Mouse (Mus musculus) midbrain, embryonic 13.5 days (tissue): ENCODE measurements at regions not wholly inside any gene's neighbourhood (a gene's known extent, or its start where the extent isn't known, plus 50 kb on each side); places are given as distances from the start of the nearest gene placed in this dataset.

Experiments
- ATAC-seq: fragments of 200-750 bp; cut with Nextera tagmentation; 2 replicates; pipeline ENCODE4 v1.8.0; 2017; ENCODE audit warnings: mild to moderate bottlenecking, moderate TSS enrichment, moderate library complexity
- H3K27ac ChIP-seq: fragments of 300-500 bp; sonication (generic); 2 replicates; pipeline ENCODE4 v1.5.1; 2015; ENCODE audit warnings: inconsistent platforms, mild to moderate bottlenecking, moderate library complexity
- H3K27me3 ChIP-seq: fragments of 300-500 bp; sonication (generic); 2 replicates; pipeline ENCODE4 v1.6.1; 2015; ENCODE audit warnings: mild to moderate bottlenecking, inconsistent platforms
- H3K36me3 ChIP-seq: fragments of 300-500 bp; sonication (generic); 2 replicates; pipeline ENCODE4 v1.6.1; 2015; ENCODE audit warnings: mild to moderate bottlenecking, inconsistent platforms
- H3K4me1 ChIP-seq: fragments of 300-500 bp; sonication (generic); replicated peaks from 2 replicates; pipeline ENCODE4 v1.6.1; 2015; ENCODE audit warnings: inconsistent platforms
- H3K4me2 ChIP-seq: fragments of 300-500 bp; sonication (generic); replicated peaks from 2 replicates; pipeline ENCODE4 v1.6.1; 2015; ENCODE audit warnings: moderate library complexity, mild to moderate bottlenecking, inconsistent platforms
- H3K4me3 ChIP-seq: fragments of 300-500 bp; sonication (generic); replicated peaks from 2 replicates; pipeline ENCODE4 v1.5.1; 2015; ENCODE audit warnings: mild to moderate bottlenecking, inconsistent platforms
- H3K9ac ChIP-seq: fragments of 300-500 bp; sonication (generic); replicated peaks from 2 replicates; pipeline ENCODE4 v1.6.1; 2015; ENCODE audit warnings: mild to moderate bottlenecking, inconsistent platforms
- H3K9me3 ChIP-seq: fragments of 300-500 bp; sonication (generic); 2 replicates; pipeline ENCODE4 v1.6.1; 2016; ENCODE audit warnings: mild to moderate bottlenecking, inconsistent platforms
- WGBS: fragments of 180-500 bp; shearing (Covaris S2); methylation state at CpG from one replicate; pipeline ENCODE4 v1.1.7; 2015; 5-methylcytosine and 5-hydroxymethylcytosine counted together

DNA sequence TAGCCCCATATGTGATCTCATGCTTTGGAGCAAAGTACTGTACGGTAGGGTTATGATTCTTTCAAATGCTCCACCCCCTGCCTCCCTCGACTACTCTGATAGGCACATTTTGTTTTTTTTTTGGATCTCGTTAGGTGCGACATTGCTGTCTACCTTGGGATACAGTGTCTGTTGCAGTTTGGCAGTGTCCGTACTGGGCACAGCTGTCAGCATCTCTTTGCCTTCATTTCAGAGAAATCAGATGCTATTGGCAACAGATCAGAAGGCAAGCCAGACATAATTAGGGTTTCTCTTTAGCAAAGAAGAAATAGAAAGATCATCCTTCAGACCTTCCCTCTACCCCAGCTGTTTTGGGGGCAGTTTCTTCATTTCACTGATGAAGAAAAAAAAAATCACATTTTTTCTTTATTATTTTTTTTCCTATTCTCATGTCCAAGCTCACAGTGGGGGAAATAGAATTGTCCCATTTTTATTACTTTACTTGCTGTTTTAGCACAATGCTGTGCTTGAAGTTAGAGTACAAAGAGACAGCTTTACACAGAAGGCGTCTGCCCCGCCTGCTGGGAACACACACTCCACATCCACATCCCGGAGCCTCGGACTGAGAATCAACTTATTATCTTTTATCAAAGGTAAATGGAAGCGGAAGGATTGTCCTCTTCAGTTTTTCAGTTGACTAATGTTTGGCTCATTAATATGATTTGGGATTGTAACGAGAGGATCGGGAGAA lies 420.8 kb upstream of the Got2 start:
- H3K36me3 ChIP-seq: no peaks in the 10 kb centered on the region
- ATAC-seq: no peak
- H3K4me1 ChIP-seq: peaks cover 3% of the 10 kb centered on the region; the same call in 1 of the 2 replicates
- no peak overlapping the region for H3K4me2 ChIP-seq
- no peak overlapping the region for H3K27ac ChIP-seq
- H3K4me3 ChIP-seq: no peak overlapping the region
- WGBS: 57% methylated on average over 12 of the region's 12 CpGs
- H3K9me3 ChIP-seq: no peaks in the 10 kb centered on the region
- H3K9ac ChIP-seq: no peak overlapping the region
- H3K27me3 ChIP-seq: no peaks in the 10 kb centered on the region

DNA sequence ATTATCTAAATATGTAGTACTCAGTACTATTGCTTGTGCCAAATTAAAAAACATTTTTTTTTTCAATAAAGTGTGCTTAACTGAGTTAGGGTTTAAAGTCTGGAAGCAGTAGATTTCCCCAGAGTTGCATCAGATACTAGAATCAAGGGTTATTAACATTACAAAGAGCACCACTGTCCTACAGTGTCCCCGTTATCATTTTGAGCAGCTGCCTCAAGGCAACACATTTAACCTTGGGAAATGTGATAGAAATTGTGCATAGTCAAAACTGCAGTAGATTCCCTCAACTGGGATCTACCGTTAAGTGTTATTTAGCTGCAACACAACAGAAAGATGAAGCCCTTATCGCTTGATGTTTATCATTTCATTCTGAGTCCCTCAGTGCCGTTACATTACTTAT lies 408.3 kb upstream of the Got2 start:
- ATAC-seq: no peak
- WGBS: 54% methylated on average over 4 of the region's 4 CpGs

DNA sequence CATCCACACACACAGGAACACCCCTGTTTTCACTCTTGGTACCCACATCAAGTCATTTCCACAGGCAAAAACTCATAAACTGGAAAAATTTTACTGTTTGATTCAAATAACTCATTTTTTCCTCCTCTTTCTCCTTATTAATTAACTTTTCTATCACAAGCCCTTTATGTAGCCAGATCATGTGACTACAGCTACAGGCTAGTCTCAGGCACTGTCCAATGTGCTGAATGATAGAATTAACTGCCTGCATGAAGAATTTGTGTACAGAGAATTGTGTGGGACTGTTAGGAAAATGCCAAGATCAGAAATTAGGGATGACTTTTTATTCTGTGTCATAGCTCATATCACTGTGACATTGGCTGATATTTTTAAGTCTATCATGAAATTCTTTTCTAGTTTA lies 402.4 kb upstream of the Got2 start:
- Histone ChIP-seq H3K9ac (no peak overlapping the region), H3K9me3 (no peaks in the 10 kb centered on the region), H3K27ac (no peak overlapping the region), H3K36me3 (no peaks in the 10 kb centered on the region), H3K4me2 (no peak overlapping the region), H3K4me3 (no peak overlapping the region), H3K27me3 (no peaks in the 10 kb centered on the region), H3K4me1 (peaks cover 14% of the 10 kb centered on the region)
- ATAC-seq: no peak

More for the DNA sequence above, 408.3 kb upstream of the Got2 start:
- no peaks in the 10 kb centered on the region for H3K9me3 ChIP-seq
- H3K9ac ChIP-seq: no peak overlapping the region
- H3K27ac ChIP-seq: no peak overlapping the region
- peaks cover 8% of the 10 kb centered on the region; the same call in 1 of the 2 replicates for H3K4me1 ChIP-seq
- no peaks in the 10 kb centered on the region for H3K36me3 ChIP-seq
- H3K4me2 ChIP-seq: no peak overlapping the region
- H3K4me3 ChIP-seq: no peak overlapping the region
- H3K27me3 ChIP-seq: no peaks in the 10 kb centered on the region

DNA sequence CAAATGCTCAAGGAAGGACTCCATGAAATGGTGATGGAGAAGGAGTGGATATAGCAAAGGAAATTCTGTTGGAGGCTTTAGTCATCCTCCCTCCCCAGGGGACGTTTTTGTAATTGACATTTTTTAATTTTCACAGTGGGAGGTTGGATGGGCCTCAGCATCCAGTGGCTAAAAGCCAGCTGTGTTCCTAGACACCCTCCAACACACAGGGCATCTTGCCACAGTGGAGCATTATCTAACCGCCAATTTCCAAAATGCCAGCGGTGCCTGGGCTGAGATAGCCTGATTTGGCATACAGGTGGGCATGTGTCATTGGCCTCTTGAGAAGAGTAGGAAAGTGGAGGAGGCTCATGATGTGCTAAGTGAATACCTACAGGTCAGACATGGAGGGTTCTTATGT lies 401.2 kb upstream of the Got2 start:
- ATAC-seq: no peak

GRCm38 (mm10) chr8:96288525-96288924 lies 400.2 kb upstream of the Got2 start:
- H3K9me3 ChIP-seq: no peaks in the 10 kb centered on the region
- H3K36me3 ChIP-seq: no peaks in the 10 kb centered on the region
- peak; percentile 48; the same call in 1 of the 2 replicates for ATAC-seq

More for the DNA sequence above, 401.2 kb upstream of the Got2 start:
- no peaks in the 10 kb centered on the region for H3K36me3 ChIP-seq
- no peaks in the 10 kb centered on the region for H3K27me3 ChIP-seq
- H3K4me1 ChIP-seq: peaks cover 14% of the 10 kb centered on the region
- no peak overlapping the region for H3K4me3 ChIP-seq
- H3K4me2 ChIP-seq: no peak overlapping the region
- no peak overlapping the region for H3K27ac ChIP-seq
- no peak overlapping the region for H3K9ac ChIP-seq
- H3K9me3 ChIP-seq: no peaks in the 10 kb centered on the region
- WGBS: 75% methylated on average over 3 of the region's 3 CpGs

GRCm38 (mm10) chr8:96277479-96278138 lies 389.3 kb upstream of the Got2 start:
- Histone ChIP-seq H3K4me3 (no peak overlapping the region), H3K27me3 (no peaks in the 10 kb centered on the region), H3K9me3 (peaks cover 4% of the 10 kb centered on the region; the same call in 1 of the 2 replicates), H3K4me2 (no peak overlapping the region), H3K27ac (peak overlapping the region; percentile 53), H3K4me1 (peaks cover 16% of the 10 kb centered on the region), H3K36me3 (no peaks in the 10 kb centered on the region), H3K9ac (no peak overlapping the region)
- WGBS: 7% methylated on average over 4 of the region's 4 CpGs
- ATAC-seq: peak; percentile 73

More at GRCm38 (mm10) chr8:96288525-96288924, 400.2 kb upstream of the Got2 start:
- H3K4me3 ChIP-seq: no peak overlapping the region
- no peak overlapping the region for H3K4me2 ChIP-seq
- H3K9ac ChIP-seq: no peak overlapping the region
- H3K4me1 ChIP-seq: peaks cover 14% of the 10 kb centered on the region
- no peaks in the 10 kb centered on the region for H3K27me3 ChIP-seq
- 22% methylated on average over 3 of the region's 3 CpGs for WGBS
- no peak overlapping the region for H3K27ac ChIP-seq

DNA sequence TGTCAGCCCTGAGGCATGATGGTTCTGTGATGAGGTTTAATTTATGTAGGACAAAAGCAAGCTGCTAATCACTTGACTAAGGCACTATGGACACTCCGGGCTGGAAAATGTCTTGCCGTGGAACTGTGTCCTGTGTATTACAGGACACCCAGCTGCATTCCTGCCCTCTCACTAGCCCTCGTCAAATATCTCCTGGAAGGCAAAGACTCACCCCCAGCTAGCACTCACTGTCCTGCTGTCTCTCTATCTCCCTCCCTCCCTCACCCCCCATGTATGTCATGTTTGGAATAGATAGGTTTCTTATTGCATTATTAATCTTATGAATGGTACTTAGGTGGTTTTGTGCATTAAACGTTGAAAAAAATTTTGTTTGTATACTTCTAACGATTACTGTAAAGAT lies 388.7 kb upstream of the Got2 start:
- no peaks in the 10 kb centered on the region for H3K36me3 ChIP-seq
- H3K9ac ChIP-seq: no peak overlapping the region
- no peak overlapping the region for H3K4me3 ChIP-seq
- peak overlapping the region; percentile 21; the same call in 1 of the 2 replicates for H3K27ac ChIP-seq
- H3K4me1 ChIP-seq: peaks cover 16% of the 10 kb centered on the region
- H3K9me3 ChIP-seq: peaks cover 4% of the 10 kb centered on the region; the same call in 1 of the 2 replicates
- no peaks in the 10 kb centered on the region for H3K27me3 ChIP-seq
- H3K4me2 ChIP-seq: no peak overlapping the region
- ATAC-seq: peak; percentile 36; the same call in 1 of the 2 replicates
- WGBS: 45% methylated on average over 5 of the region's 5 CpGs

- 0 out of 2 replicates have a peak, but pooled peaks cover 8% of the 10 kb centered on the region for H3K4me1 ChIP-seq
- no peak overlapping the region for H3K9ac ChIP-seq
- H3K4me2 ChIP-seq: no peak overlapping the region
- H3K27me3 ChIP-seq: no peaks in the 10 kb centered on the region
- no peak for ATAC-seq
- no peak overlapping the region for H3K4me3 ChIP-seq
- H3K36me3 ChIP-seq: no peaks in the 10 kb centered on the region
- H3K27ac ChIP-seq: peak overlapping the region; percentile 35
- whole genome bisulfite sequencing: 76% methylated on average over 5 of the region's 5 CpGs
- H3K9me3 ChIP-seq: no peaks in the 10 kb centered on the region
Observed at GRCm38 (mm10) chr8:96256294-96256693, 367.9 kb upstream of the Got2 start.

GRCm38 (mm10) chr8:96255811-96256210 lies 367.5 kb upstream of the Got2 start:
- no peak overlapping the region for H3K4me3 ChIP-seq
- no peak overlapping the region for H3K4me2 ChIP-seq
- no peaks in the 10 kb centered on the region for H3K27me3 ChIP-seq
- 44% methylated on average over 5 of the region's 5 CpGs for WGBS
- H3K27ac ChIP-seq: no peak overlapping the region
- no peaks in the 10 kb centered on the region for H3K36me3 ChIP-seq
- no peaks in the 10 kb centered on the region for H3K9me3 ChIP-seq
- H3K4me1 ChIP-seq: 0 out of 2 replicates have a peak, but pooled peaks cover 8% of the 10 kb centered on the region
- no peak for ATAC-seq
- H3K9ac ChIP-seq: no peak overlapping the region

- WGBS: 48% methylated on average over 7 of the region's 7 CpGs
- ATAC-seq: no peak
- no peak overlapping the region for H3K9ac ChIP-seq
- H3K4me3 ChIP-seq: no peak overlapping the region
- no peak overlapping the region for H3K27ac ChIP-seq
- no peaks in the 10 kb centered on the region for H3K36me3 ChIP-seq
- H3K4me2 ChIP-seq: no peak overlapping the region
- H3K27me3 ChIP-seq: no peaks in the 10 kb centered on the region
- H3K4me1 ChIP-seq: peaks cover 19% of the 10 kb centered on the region
- no peaks in the 10 kb centered on the region for H3K9me3 ChIP-seq
Observed at GRCm38 (mm10) chr8:96246017-96246416, 357.7 kb upstream of the Got2 start.

DNA sequence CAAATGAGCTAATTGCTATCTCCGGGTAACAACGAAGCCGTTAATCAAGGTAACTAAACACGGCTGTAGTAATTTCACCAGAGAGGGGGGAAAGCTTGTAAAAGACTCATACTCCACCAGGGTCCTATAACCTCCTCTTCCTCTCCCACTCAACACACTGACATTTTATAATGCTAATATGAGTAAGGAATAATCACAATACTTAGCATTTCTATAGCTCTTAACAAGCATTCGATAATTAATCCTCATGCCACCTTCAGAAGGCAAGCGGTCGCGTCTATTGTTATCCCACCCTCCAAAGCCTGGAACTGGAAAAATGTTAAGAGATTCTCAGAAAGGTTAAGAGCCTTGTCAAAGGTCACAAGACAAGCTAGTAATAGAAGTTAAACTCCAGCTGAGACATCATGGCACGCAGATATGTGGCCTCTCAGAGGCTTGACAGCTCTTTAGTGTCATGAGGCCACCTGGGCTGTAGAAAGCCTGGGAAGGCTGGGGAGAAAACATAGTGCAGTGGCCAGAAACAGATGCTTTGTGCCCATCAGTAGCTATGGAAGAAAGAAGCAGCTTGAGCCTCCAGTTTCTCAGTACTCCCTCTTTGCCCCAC lies 356.3 kb upstream of the Got2 start:
- H3K36me3 ChIP-seq: no peaks in the 10 kb centered on the region
- no peaks in the 10 kb centered on the region for H3K9me3 ChIP-seq
- no peak overlapping the region for H3K9ac ChIP-seq
- 22% methylated on average over 9 of the region's 9 CpGs for WGBS
- H3K4me1 ChIP-seq: peaks cover 19% of the 10 kb centered on the region
- H3K27me3 ChIP-seq: no peaks in the 10 kb centered on the region
- ATAC-seq: no peak
- H3K4me3 ChIP-seq: no peak overlapping the region
- no peak overlapping the region for H3K4me2 ChIP-seq
- no peak overlapping the region for H3K27ac ChIP-seq

- Histone ChIP-seq H3K4me1 (no peaks in the 10 kb centered on the region), H3K4me2 (no peak overlapping the region), H3K9me3 (no peaks in the 10 kb centered on the region), H3K4me3 (no peak overlapping the region), H3K27ac (no peak overlapping the region), H3K27me3 (no peaks in the 10 kb centered on the region), H3K36me3 (no peaks in the 10 kb centered on the region), H3K9ac (no peak overlapping the region)
- ATAC-seq: no peak
Observed at GRCm38 (mm10) chr8:96238406-96238805, 350.1 kb upstream of the Got2 start.
